Mouse (Mus musculus): ENCODE measurements around the gene Lig3. TPM values are rescaled to one million over a fixed set of nuclear protein-coding genes. Genes with fewer than 3 reads are reported as not detected.

Lig3 gene
- 10 to 100 TPM; 27.1 to 27.8 TPM for total RNA-seq (2021)
- long read RNA-seq, experiment 1, full-length matches to known transcripts = 6 of 8 reads
- long read RNA-seq, experiment 1, partial matches to known transcripts = 0 of 8 reads
- long read RNA-seq, experiment 1, other reads (novel, unspliced or antisense) = 2 of 8 reads
- long read RNA-seq, experiment 2, full-length matches to known transcripts = 6 of 13 reads
- long read RNA-seq, experiment 2, partial matches to known transcripts = 3 of 13 reads
- long read RNA-seq, experiment 2, other reads (novel, unspliced or antisense) = 4 of 13 reads

GRCm38 (mm10) chr11:82780983-82781903 lies at the start of gene Lig3:
Gene Lig3 (plus strand): TSS chr11:82781108.
- peak; percentile 92 to 95 for DNase-seq (ENCODE audit: low spot score in 2 of 2)

GRCm38 (mm10) chr11:82734227-82734626 lies 46.7 kb upstream of the Lig3 start:
- DNase-seq (ENCODE audit: low spot score in 2 of 2) = no peak

GRCm38 (mm10) chr11:82739006-82739405 lies 41.9 kb upstream of the Lig3 start:
- no peak for DNase-seq (ENCODE audit: low spot score in 2 of 2)

GRCm38 (mm10) chr11:82746138-82746537 lies 34.8 kb upstream of the Lig3 start:
- DNase-seq (ENCODE audit: low spot score in 2 of 2) = no peak

- no peak for DNase-seq (ENCODE audit: low spot score in 2 of 2)
These were observed 34.0 kb upstream of the Lig3 start for GRCm38 (mm10) chr11:82746857-82747366.

GRCm38 (mm10) chr11:82752349-82753115 lies 28.4 kb upstream of the Lig3 start:
- DNase-seq (ENCODE audit: low spot score in 2 of 2) = no peak

GRCm38 (mm10) chr11:82755919-82756318 lies 25.0 kb upstream of the Lig3 start:
- no peak for DNase-seq (ENCODE audit: low spot score in 2 of 2)

GRCm38 (mm10) chr11:82762286-82762829 lies 18.6 kb upstream of the Lig3 start:
- no peak for DNase-seq (ENCODE audit: low spot score in 2 of 2)

- no peak for DNase-seq (ENCODE audit: low spot score in 2 of 2)
These were observed 17.6 kb upstream of the Lig3 start for GRCm38 (mm10) chr11:82763261-82763660.

GRCm38 (mm10) chr11:82763742-82764437 lies 17.0 kb upstream of the Lig3 start, which contains the start of the genes Cct6b and Zfp830:
Gene Cct6b (minus strand): TSS chr11:82764321.
Gene Zfp830 (plus strand): TSS chr11:82764345.
- peak; percentile 92 to 94 for DNase-seq (ENCODE audit: low spot score in 2 of 2)

GRCm38 (mm10) chr11:82764438-82764924 lies 16.4 kb upstream of the Lig3 start:
- no peak for DNase-seq (ENCODE audit: low spot score in 2 of 2)

GRCm38 (mm10) chr11:82780134-82780533 lies 774 bp upstream of the Lig3 start:
- no peak for DNase-seq (ENCODE audit: low spot score in 2 of 2)

- no peak for DNase-seq (ENCODE audit: low spot score in 2 of 2)
These were observed 1.3 kb downstream of the Lig3 start for GRCm38 (mm10) chr11:82782197-82782596.

GRCm38 (mm10) chr11:82783453-82783852 lies 2.5 kb downstream of the Lig3 start:
- no peak for DNase-seq (ENCODE audit: low spot score in 2 of 2)

- DNase-seq (ENCODE audit: low spot score in 2 of 2) = no peak
These were observed 25.7 kb downstream of the Lig3 start for GRCm38 (mm10) chr11:82806656-82807055.

- DNase-seq (ENCODE audit: low spot score in 2 of 2) = no peak
These were observed 26.5 kb downstream of the Lig3 start for GRCm38 (mm10) chr11:82807370-82807769.

- no peak for DNase-seq (ENCODE audit: low spot score in 2 of 2)
These were observed 27.6 kb downstream of the Lig3 start for GRCm38 (mm10) chr11:82808485-82808884.

GRCm38 (mm10) chr11:82819350-82819749 lies 38.4 kb downstream of the Lig3 start:
- DNase-seq (ENCODE audit: low spot score in 2 of 2) = peak; percentile 31 to 37

- no peak for DNase-seq (ENCODE audit: low spot score in 2 of 2)
These were observed 40.0 kb downstream of the Lig3 start for GRCm38 (mm10) chr11:82820788-82821456.
